Mouse (Mus musculus) small intestine, adult 2 months (tissue): Measurements from ENCODE around the gene Pgd. TPM values are rescaled to one million over a fixed set of nuclear protein-coding genes. Genes with fewer than 3 reads are reported as not detected.
A peak's percentile ranks its signal among the peaks of the same experiment; 100 is the strongest.
"Not testable (repeated sequence)": the region's sequence is repeated elsewhere in the genome, so short reads cannot be mapped to it uniquely, and the experiment has no call there.

ENCODE experiments used
- H3K27ac ChIP-seq: fragments of 200-500 bp; 2 replicates; pipeline ENCODE4 v1.5.1; 2012; ENCODE audit warnings: low read depth, low read length, control low read depth, inconsistent platforms; ENCODE audit not compliant: insufficient read depth
- H3K27me3 ChIP-seq: fragments of 200-500 bp; 2 replicates; pipeline ENCODE4 v1.6.1; 2012; ENCODE audit warnings: mild to moderate bottlenecking, moderate library complexity, low read length, inconsistent platforms; ENCODE audit not compliant: control insufficient read depth, insufficient read depth
- H3K36me3 ChIP-seq: fragments of 200-500 bp; 2 replicates; pipeline ENCODE4 v1.6.1; 2012; ENCODE audit warnings: mild to moderate bottlenecking, low read length, control low read depth, inconsistent platforms; ENCODE audit not compliant: control insufficient read depth, insufficient read depth
- H3K4me1 ChIP-seq: fragments of 200-500 bp; 2 replicates; pipeline ENCODE4 v1.6.1; 2012; ENCODE audit warnings: low read length, inconsistent platforms, mixed read lengths; ENCODE audit not compliant: control insufficient read depth, insufficient read depth, insufficient read length
- H3K4me3 ChIP-seq: fragments of 200-500 bp; 2 replicates; pipeline ENCODE4 v1.5.1; 2012; ENCODE audit warnings: low read depth, mild to moderate bottlenecking, control low read depth, inconsistent platforms, low read length, moderate library complexity
- CTCF ChIP-seq: fragments of 200-500 bp; IDR thresholded peaks from 2 replicates; pipeline ENCODE4 v1.5.1; 2012; ENCODE audit warnings: low read depth, mild to moderate bottlenecking, control low read depth, inconsistent platforms, low read length, moderate library complexity, mixed read lengths; ENCODE audit not compliant: insufficient replicate concordance, insufficient read length; ENCODE audit errors: extremely low read depth
- POLR2A ChIP-seq: fragments of 200-500 bp; IDR thresholded peaks from 2 replicates; pipeline ENCODE4 v1.6.1; 2012; ENCODE audit warnings: low read depth, mild to moderate bottlenecking, control low read depth, inconsistent platforms, low read length, moderate library complexity
- WGBS: fragments of 180-500 bp; shearing (Covaris S2); methylation state at CpG from one replicate; pipeline ENCODE4 v1.1.7; 2018; 5-methylcytosine and 5-hydroxymethylcytosine counted together
- polyA plus RNA-seq: library from polyadenylated mRNA; depleted of rRNA; stranded (reverse); fragments of >200 nt; gene quantifications from 2 replicates; pipeline ENCODE4 v1.2.3, GENCODE M21; 2012; rRNA removed

Pgd gene
- 183 and 292 TPM in 2 replicates for polyA plus RNA-seq

DNA sequence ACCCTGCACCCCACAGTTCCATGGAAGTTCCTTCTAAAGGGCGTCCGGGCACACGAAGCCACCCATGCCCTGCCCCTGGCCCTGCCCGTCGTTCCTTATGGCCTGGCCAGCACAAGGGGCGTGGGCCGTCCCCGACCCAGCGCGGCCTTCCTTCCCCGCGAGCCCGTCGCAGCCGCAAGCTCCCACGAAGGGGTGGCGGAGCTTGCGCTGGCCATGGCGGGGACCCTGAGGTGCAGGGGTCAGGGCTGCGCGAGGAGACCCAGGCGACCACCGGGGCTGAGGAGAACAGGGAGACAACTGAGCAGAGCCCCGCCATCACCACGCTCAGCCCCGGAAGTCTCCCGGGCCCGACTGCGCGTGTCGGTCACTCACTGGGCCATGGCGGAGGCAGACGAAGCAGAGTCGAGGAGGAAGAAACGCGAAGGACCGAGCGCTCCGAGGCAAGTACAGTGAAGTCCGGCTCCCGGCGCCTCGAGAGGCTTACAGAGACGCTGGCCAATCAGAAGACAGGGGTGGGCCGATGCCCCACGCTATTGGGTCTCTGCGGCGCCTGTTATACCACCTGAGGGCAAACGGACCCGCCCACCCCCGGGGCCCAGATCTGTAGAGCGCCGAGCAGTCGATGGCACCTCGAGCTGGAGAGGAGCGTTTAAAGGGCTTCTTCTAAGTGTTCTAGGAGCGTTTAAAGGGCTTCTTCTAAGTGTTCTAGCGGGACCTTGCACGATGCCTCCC lies at the start of gene Pgd:
Gene Pgd (minus strand): TSS at position 557 of the 732 bp plus-strand sequence.
- peak within 1 kb of the TSS; percentile 94 for H3K4me3 ChIP-seq
- TF ChIP-seq CTCF = no peak
- peak; percentile 96 for TF ChIP-seq POLR2A
- no peaks in the 10 kb centered on the region for H3K27me3 ChIP-seq
- H3K36me3 ChIP-seq = peaks cover 30% of the 10 kb centered on the region
- WGBS = under 1% methylated on average over 59 of the region's 59 CpGs
- peak within 1 kb of the TSS; percentile 96 for H3K27ac ChIP-seq
- H3K4me1 ChIP-seq = peaks cover 17% of the 10 kb centered on the region; the same call in 1 of the 2 replicates

DNA sequence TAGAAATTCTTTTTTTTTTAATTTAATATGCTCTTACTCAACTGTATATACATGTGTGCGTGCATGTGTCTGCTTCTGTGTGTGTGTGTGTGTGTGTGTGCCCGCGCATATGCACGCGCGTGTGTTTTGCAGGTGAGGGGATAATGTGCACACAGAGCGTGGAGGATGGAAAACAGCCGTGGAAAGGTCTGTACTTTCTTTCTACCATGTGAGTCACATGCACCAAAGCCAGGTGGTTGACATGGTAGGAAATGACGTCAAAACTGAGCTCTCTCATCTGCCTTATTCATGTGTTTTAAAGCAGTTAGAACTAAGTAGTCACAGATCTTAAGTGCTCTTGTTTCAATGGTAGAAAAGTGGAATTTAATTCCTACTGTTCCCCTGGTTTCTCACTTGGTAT lies 49.4 kb upstream of the Pgd start:
- Histone ChIP-seq H3K4me1 (peaks cover 3% of the 10 kb centered on the region; the same call in 1 of the 2 replicates), H3K36me3 (peaks cover 38% of the 10 kb centered on the region), H3K4me3 (no peak overlapping the region), H3K27me3 (no peaks in the 10 kb centered on the region), H3K27ac (no peak overlapping the region)
- no peak for TF ChIP-seq CTCF
- TF ChIP-seq POLR2A = no peak
- 83% methylated on average over 9 of the region's 9 CpGs for WGBS

DNA sequence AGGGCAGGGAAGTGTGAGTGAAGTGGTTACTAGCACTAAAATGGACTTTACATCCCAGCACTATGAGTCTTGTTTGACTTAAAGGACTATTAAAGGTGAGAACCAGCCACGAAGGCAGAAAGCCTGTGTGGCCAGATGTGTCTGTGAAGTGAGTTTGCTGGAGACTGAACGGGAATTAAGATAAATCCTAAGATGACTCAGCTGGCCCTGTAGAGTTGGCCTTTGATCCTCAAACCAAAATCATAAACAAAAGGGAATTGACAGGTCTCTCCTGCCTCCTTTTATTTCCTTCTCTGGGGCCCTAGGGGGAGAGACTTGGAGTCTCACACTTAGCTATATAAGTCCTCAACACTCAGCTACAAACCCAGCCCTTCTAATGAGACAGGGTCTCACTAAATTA lies 48.8 kb upstream of the Pgd start:
- H3K27me3 ChIP-seq = no peaks in the 10 kb centered on the region
- TF ChIP-seq POLR2A (no peak), CTCF (no peak)
- WGBS = 20% methylated on average over 2 of the region's 2 CpGs
- H3K36me3 ChIP-seq = peaks cover 35% of the 10 kb centered on the region
- peaks cover 3% of the 10 kb centered on the region; the same call in 1 of the 2 replicates for H3K4me1 ChIP-seq
- no peak overlapping the region for H3K27ac ChIP-seq
- H3K4me3 ChIP-seq = no peak overlapping the region

DNA sequence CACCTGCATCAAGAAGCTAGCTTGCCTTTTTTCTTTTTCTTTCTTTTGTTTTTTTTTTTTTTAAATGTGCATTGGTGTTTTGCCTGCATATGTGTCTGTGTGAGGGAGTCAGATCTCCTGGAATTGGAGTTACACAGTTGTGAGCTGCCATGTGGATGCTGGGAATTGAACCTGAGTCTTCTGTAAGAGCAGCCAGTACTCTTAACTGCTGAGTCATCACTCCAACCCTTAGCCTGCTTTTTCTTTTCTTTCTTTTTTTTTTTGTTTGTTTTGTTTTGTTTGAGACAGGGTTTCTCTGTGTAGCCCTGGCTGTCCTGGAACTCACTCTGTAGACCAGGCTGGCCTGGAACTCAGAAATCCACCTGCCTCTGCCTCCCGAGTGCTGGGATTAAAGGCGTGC lies 47.9 kb upstream of the Pgd start:
- H3K27ac ChIP-seq, H3K4me3 ChIP-seq, H3K27me3 ChIP-seq, H3K4me1 ChIP-seq: not testable (repeated sequence)
- peaks cover 33% of the 10 kb centered on the region for H3K36me3 ChIP-seq
- WGBS = 95% methylated on average over 2 of the region's 2 CpGs

DNA sequence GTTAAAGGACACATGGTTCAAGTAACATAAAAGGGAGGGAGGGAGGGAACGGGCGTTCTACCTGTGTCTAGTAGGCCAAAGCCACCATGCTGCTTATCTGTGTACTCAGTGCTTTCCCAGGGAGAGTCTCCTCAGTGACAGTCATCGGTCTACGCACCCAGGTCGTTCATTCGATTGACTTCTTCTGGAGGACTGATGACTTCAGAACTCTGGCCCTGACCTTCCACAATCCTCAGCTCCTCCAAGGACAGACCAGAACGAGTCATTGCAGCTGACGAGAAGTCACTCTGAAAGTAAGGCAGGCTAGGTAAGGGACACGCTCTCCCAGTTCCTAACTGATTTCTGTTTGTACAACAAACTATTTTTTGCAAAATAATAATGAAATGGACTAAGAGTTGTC lies 46.9 kb upstream of the Pgd start:
- Histone ChIP-seq H3K4me3 (no peak overlapping the region), H3K4me1 (peaks cover 3% of the 10 kb centered on the region; the same call in 1 of the 2 replicates), H3K27ac (no peak overlapping the region), H3K36me3 (peaks cover 36% of the 10 kb centered on the region), H3K27me3 (no peaks in the 10 kb centered on the region)
- TF ChIP-seq CTCF (no peak), POLR2A (no peak)
- 98% methylated on average over 9 of the region's 9 CpGs for WGBS

DNA sequence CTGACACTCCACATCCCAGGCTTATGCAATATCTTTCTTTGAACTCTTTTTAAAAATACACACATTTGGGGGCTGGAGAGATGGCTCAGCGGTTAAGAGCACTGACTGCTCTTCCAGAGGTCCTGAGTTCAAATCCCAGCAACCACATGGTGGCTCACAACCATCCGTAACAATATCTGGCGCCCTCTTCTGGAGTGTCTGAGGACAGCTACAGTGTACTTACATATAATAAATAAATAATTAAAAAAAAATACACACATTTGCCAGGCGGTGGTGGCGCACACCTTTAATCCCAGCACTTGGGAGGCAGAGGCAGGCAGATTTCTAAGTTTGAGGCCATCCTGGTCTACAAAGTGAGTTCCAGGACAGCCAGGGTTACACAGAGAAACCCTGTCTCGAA lies 44.9 kb upstream of the Pgd start:
- WGBS = 95% methylated on average over 6 of the region's 6 CpGs
- H3K4me3 ChIP-seq, H3K27me3 ChIP-seq, H3K4me1 ChIP-seq, H3K27ac ChIP-seq: not testable (repeated sequence)
- peaks cover 54% of the 10 kb centered on the region for H3K36me3 ChIP-seq

DNA sequence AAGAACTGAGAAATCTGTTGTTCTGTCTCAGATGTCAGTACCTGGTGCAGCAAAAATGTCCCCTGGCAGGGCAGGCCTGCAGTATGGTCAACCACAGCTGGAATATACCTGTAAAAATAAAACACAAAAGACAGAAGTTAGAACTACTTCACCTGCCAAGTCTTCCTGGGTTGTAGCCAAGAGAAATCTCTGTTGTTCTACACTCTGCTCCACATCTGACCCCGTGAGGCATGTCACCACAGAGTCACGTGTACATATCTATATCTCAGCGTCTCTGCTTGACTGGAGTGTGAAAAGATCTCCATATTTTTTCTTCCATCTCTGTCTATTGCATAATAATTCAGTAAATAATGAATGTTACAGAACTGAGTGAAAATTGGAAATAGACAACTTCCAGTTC lies 35.9 kb upstream of the Pgd start:
- Histone ChIP-seq H3K27ac (no peak overlapping the region), H3K36me3 (peaks cover 64% of the 10 kb centered on the region), H3K27me3 (no peaks in the 10 kb centered on the region), H3K4me3 (no peak overlapping the region), H3K4me1 (no peaks in the 10 kb centered on the region)
- 35% methylated on average over 3 of the region's 3 CpGs for WGBS
- TF ChIP-seq CTCF (no peak), POLR2A (no peak)
